Mouse (Mus musculus) olfactory bulb, adult 2 months (tissue): Measurements from ENCODE around the gene Gm7102.

Source experiments
- CTCF ChIP-seq: fragments of 200-500 bp; IDR thresholded peaks from 2 replicates; pipeline ENCODE4 v1.5.1; 2012; ENCODE audit warnings: low read depth, mild to moderate bottlenecking, low read length, moderate library complexity; ENCODE audit not compliant: insufficient read depth
- POLR2A ChIP-seq: fragments of 200-500 bp; IDR thresholded peaks from 2 replicates; pipeline ENCODE4 v1.6.1; 2012; ENCODE audit warnings: mild to moderate bottlenecking, low read depth, low read length, moderate library complexity; ENCODE audit not compliant: insufficient read depth

GRCm38 (mm10) chr19:61199836-61200235 is 23.7 kb upstream of the Gm7102 start:
- no peak for TF ChIP-seq CTCF
- TF ChIP-seq POLR2A, result no peak
